ENCODE assay signal across 26 mouse cellular contexts in the genomic region with DNA sequence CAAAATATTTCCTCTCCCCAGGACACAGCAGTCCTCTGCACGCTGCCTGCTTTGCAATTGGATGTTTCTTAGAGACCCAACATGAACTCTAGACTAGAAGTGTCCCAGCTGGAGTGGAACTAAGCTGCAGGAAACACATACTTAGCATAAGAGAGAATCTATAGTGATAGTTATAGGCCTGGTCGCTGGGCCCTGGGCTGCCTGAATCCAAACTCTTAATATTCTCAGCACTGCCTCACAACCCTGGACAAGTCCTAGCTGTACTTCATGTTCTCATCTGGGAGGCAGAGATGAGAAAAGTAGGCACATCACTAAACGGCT.
A peak's percentile ranks its signal among the peaks of the same experiment; 100 is the strongest.
DNase-seq lines count a peak whose midpoint lies in the region; ATAC-seq lines count a peak whose summit lies in the region.
"Had no signal": no experiment of that assay in that cellular context is flagged by ENCODE, and none has a peak within 500 bp of the region (broad histone marks: within the 10 kb centered on the region; RNA-seq: fewer than 3 reads in every experiment).

No protein-coding gene starts in this region.

- no peak overlapping the region for H3K4me3 ChIP-seq in heart, embryonic 13.5 days
- no peak overlapping the region for H3K4me3 ChIP-seq in heart, embryonic 10.5 days
- H3K4me3 ChIP-seq in kidney, embryonic 15.5 days (replicated peaks): no peak overlapping the region
- H3K4me3 ChIP-seq in intestine, embryonic 15.5 days (replicated peaks): no peak overlapping the region
- H3K4me3 ChIP-seq in stomach, embryonic 15.5 days (replicated peaks): no peak overlapping the region
- H3K4me3 ChIP-seq: embryonic facial prominence, embryonic 12.5 days; hindbrain, embryonic 10.5 days; layer of hippocampus, adult 2 months; liver, embryonic 12.5 days; midbrain, embryonic 12.5 days had no signal

- 59% methylated on average over 3 of the region's 3 CpGs for WGBS in heart, embryonic 13.5 days
- 78% methylated on average over 3 of the region's 3 CpGs for WGBS in heart, embryonic 10.5 days
- 60% methylated on average over 3 of the region's 3 CpGs for WGBS in kidney, embryonic 15.5 days
- WGBS in intestine, embryonic 15.5 days: 47% methylated on average over 3 of the region's 3 CpGs
- 41% methylated on average over 3 of the region's 3 CpGs for WGBS in stomach, embryonic 15.5 days

- H3K9me3 ChIP-seq in heart, embryonic 13.5 days: no peaks in the 10 kb centered on the region
- H3K9me3 ChIP-seq in heart, embryonic 10.5 days: no peaks in the 10 kb centered on the region
- H3K9me3 ChIP-seq in kidney, embryonic 15.5 days (replicated peaks): no peaks in the 10 kb centered on the region
- no peaks in the 10 kb centered on the region for H3K9me3 ChIP-seq in intestine, embryonic 15.5 days
- H3K9me3 ChIP-seq in stomach, embryonic 15.5 days: no peaks in the 10 kb centered on the region
- H3K9me3 ChIP-seq: embryonic facial prominence, embryonic 12.5 days; hindbrain, embryonic 10.5 days; liver, embryonic 12.5 days; midbrain, embryonic 12.5 days had no signal

- peak overlapping the region; percentile 26; the same call in 1 of the 2 replicates for H3K27ac ChIP-seq in heart, embryonic 13.5 days (replicated peaks)
- no peak overlapping the region for H3K27ac ChIP-seq in heart, embryonic 10.5 days
- peak overlapping the region; percentile 65; the same call in 1 of the 2 replicates for H3K27ac ChIP-seq in kidney, embryonic 15.5 days
- peak overlapping the region; percentile 68 for H3K27ac ChIP-seq in intestine, embryonic 15.5 days
- peak overlapping the region; percentile 62 for H3K27ac ChIP-seq in stomach, embryonic 15.5 days
- H3K27ac ChIP-seq: embryonic facial prominence, embryonic 12.5 days; hindbrain, embryonic 10.5 days; layer of hippocampus, adult 2 months; liver, embryonic 12.5 days; midbrain, embryonic 12.5 days had no signal

- H3K4me2 ChIP-seq in heart, embryonic 13.5 days: no peak overlapping the region
- H3K4me2 ChIP-seq in kidney, embryonic 15.5 days: no peak overlapping the region
- H3K4me2 ChIP-seq in intestine, embryonic 15.5 days (replicated peaks): no peak overlapping the region
- H3K4me2 ChIP-seq in stomach, embryonic 15.5 days: no peak overlapping the region
- H3K4me2 ChIP-seq: embryonic facial prominence, embryonic 12.5 days; liver, embryonic 12.5 days; midbrain, embryonic 12.5 days had no signal

- no peaks in the 10 kb centered on the region for H3K36me3 ChIP-seq in heart, embryonic 13.5 days
- no peaks in the 10 kb centered on the region for H3K36me3 ChIP-seq in heart, embryonic 10.5 days
- no peaks in the 10 kb centered on the region for H3K36me3 ChIP-seq in kidney, embryonic 15.5 days
- H3K36me3 ChIP-seq in intestine, embryonic 15.5 days: no peaks in the 10 kb centered on the region
- H3K36me3 ChIP-seq in stomach, embryonic 15.5 days: no peaks in the 10 kb centered on the region
- H3K36me3 ChIP-seq: embryonic facial prominence, embryonic 12.5 days; hindbrain, embryonic 10.5 days; liver, embryonic 12.5 days; midbrain, embryonic 12.5 days had no signal

- H3K27me3 ChIP-seq in heart, embryonic 13.5 days (replicated peaks): peaks cover 8% of the 10 kb centered on the region; the same call in 1 of the 2 replicates
- peaks cover 15% of the 10 kb centered on the region; the same call in 1 of the 2 replicates for H3K27me3 ChIP-seq in heart, embryonic 10.5 days (ENCODE audit: insufficient read depth, poor library complexity, severe bottlenecking)
- H3K27me3 ChIP-seq in kidney, embryonic 15.5 days: no peaks in the 10 kb centered on the region
- H3K27me3 ChIP-seq in intestine, embryonic 15.5 days (replicated peaks): no peaks in the 10 kb centered on the region
- H3K27me3 ChIP-seq in stomach, embryonic 15.5 days (replicated peaks): no peaks in the 10 kb centered on the region
- H3K27me3 ChIP-seq: embryonic facial prominence, embryonic 12.5 days; liver, embryonic 12.5 days; midbrain, embryonic 12.5 days had no signal

- no peak for DNase-seq in heart, embryonic 10.5 days (ENCODE audit: low spot score)
- no peak for DNase-seq in kidney, postnatal 25 days
- no peak for DNase-seq in urinary bladder, postnatal 36 days (ENCODE audit: low spot score in 2 of 2)
- DNase-seq: adrenal gland, postnatal 14 days; cerebellum, adult 2 months; cerebellum, postnatal 25 days; forebrain, postnatal 0 days; kidney, adult 8-10 months; layer of hippocampus, postnatal 36 days; lung, adult 18-20 months; lung, postnatal 14 days; right cerebral cortex, postnatal 14 days; spleen, adult 18-20 months; thymus, adult 2 months; thymus, postnatal 4 days had no signal

- no peak for ATAC-seq in heart, embryonic 13.5 days (ENCODE audit: extremely low read depth, insufficient number of reproducible peaks, low FRiP score, low TSS enrichment)
- no peak for ATAC-seq in kidney, embryonic 15.5 days (replicated peaks; ENCODE audit: low FRiP score)
- no peak for ATAC-seq in intestine, embryonic 15.5 days
- ATAC-seq in stomach, embryonic 15.5 days (ENCODE audit: insufficient read depth, low FRiP score, low read depth): peak; percentile 17; the same call in 1 of the 2 replicates
- ATAC-seq: CD4-positive, CD25-positive, alpha-beta regulatory T cell, adult 4 months; forebrain, postnatal 0 days; hindbrain, embryonic 16.5 days; liver, embryonic 12.5 days had no signal

- peaks cover 47% of the 10 kb centered on the region for H3K4me1 ChIP-seq in heart, embryonic 13.5 days
- peaks cover 44% of the 10 kb centered on the region for H3K4me1 ChIP-seq in heart, embryonic 10.5 days
- peaks cover 39% of the 10 kb centered on the region for H3K4me1 ChIP-seq in kidney, embryonic 15.5 days
- H3K4me1 ChIP-seq in intestine, embryonic 15.5 days (replicated peaks): peaks cover 7% of the 10 kb centered on the region
- peaks cover 7% of the 10 kb centered on the region; the same call in 1 of the 2 replicates for H3K4me1 ChIP-seq in stomach, embryonic 15.5 days
- H3K4me1 ChIP-seq: liver, embryonic 12.5 days; midbrain, embryonic 12.5 days had no signal

- H3K9ac ChIP-seq in heart, embryonic 13.5 days: no peak overlapping the region
- H3K9ac ChIP-seq in kidney, embryonic 15.5 days: no peak overlapping the region
- H3K9ac ChIP-seq in intestine, embryonic 15.5 days: no peak overlapping the region
- H3K9ac ChIP-seq in stomach, embryonic 15.5 days: no peak overlapping the region
- H3K9ac ChIP-seq: embryonic facial prominence, embryonic 12.5 days; forebrain, postnatal 0 days; liver, embryonic 12.5 days; midbrain, embryonic 12.5 days had no signal
